Mouse (Mus musculus) MEL (cell line): ENCODE results near the gene Pdzd3. TPM values are rescaled to one million over a fixed set of nuclear protein-coding genes. Genes with fewer than 3 reads are reported as not detected.

Experiments used
- DNase-seq: peaks from one replicate; pipeline ENCODE4 v3.0.0; 2011; ENCODE audit warnings: low read depth, low spot score
- H3K27ac ChIP-seq: 2 replicates; pipeline ENCODE4 v1.5.1; 2012; ENCODE audit warnings: low read depth, mild to moderate bottlenecking, control low read depth, low read length, moderate library complexity; ENCODE audit not compliant: control insufficient read depth
- H3K27me3 ChIP-seq, 2 experiments: fragments of 150-350 bp in 1 of 2; sonication (generic) in 1 of 2; 2 replicates each; pipeline ENCODE4 v1.6.1; 2012; ENCODE audit warnings: low read length in 2 of 2, mild to moderate bottlenecking in 2 of 2, improper control_type of control experiment in 1 of 2, moderate library complexity in 1 of 2; ENCODE audit not compliant: insufficient read depth in 2 of 2, control insufficient read depth in 1 of 2
- H3K36me3 ChIP-seq, 2 experiments: 2 replicates each; pipeline ENCODE4 v1.6.1; 2012 to 2014; ENCODE audit warnings: low read length in 2 of 2, improper control_type of control experiment in 1 of 2, inconsistent platforms in 1 of 2, mild to moderate bottlenecking in 1 of 2; ENCODE audit not compliant: insufficient read depth in 2 of 2, control insufficient read depth in 1 of 2
- H3K4me1 ChIP-seq, 2 experiments: fragments of 150-350 bp in 1 of 2; sonication (generic) in 1 of 2; 2 replicates each; pipeline ENCODE4 v1.6.1; 2012; ENCODE audit warnings: low read length in 2 of 2, improper control_type of control experiment in 1 of 2, mild to moderate bottlenecking in 1 of 2; ENCODE audit not compliant: insufficient read depth in 2 of 2, control insufficient read depth in 1 of 2
- H3K4me3 ChIP-seq, 2 experiments: fragments of 150-350 bp in 1 of 2; sonication (generic) in 1 of 2; 2 replicates each; pipeline ENCODE4 v1.5.1; 2012; ENCODE audit warnings: low read depth in 2 of 2, low read length in 2 of 2, mild to moderate bottlenecking in 2 of 2, moderate library complexity in 2 of 2, control low read depth in 1 of 2, improper control_type of control experiment in 1 of 2; ENCODE audit not compliant: control insufficient read depth in 1 of 2, insufficient read depth in 1 of 2
- H3K79me2 ChIP-seq: 2 replicates; pipeline ENCODE4 v1.6.1; 2012; ENCODE audit warnings: mild to moderate bottlenecking, low read length, moderate library complexity; ENCODE audit not compliant: control insufficient read depth, poor library complexity, insufficient read depth
- H3K9ac ChIP-seq: 2 replicates; pipeline ENCODE4 v1.6.1; 2012; ENCODE audit warnings: low read depth, mild to moderate bottlenecking, control low read depth, low read length, moderate library complexity; ENCODE audit not compliant: control insufficient read depth, poor library complexity, severe bottlenecking
- H3K9me3 ChIP-seq: fragments of 150-350 bp; sonication (generic); replicated peaks from 2 replicates; pipeline ENCODE4 v1.6.1; 2012; ENCODE audit warnings: mild to moderate bottlenecking, low read length, improper control_type of control experiment, moderate library complexity; ENCODE audit not compliant: insufficient read depth
- BHLHE40 ChIP-seq: IDR thresholded peaks from 2 replicates; pipeline ENCODE4 v1.6.1; 2012; ENCODE audit warnings: low read depth, mild to moderate bottlenecking, inconsistent platforms, low read length, improper control_type of control experiment, borderline replicate concordance
- CHD2 ChIP-seq: IDR thresholded peaks from 2 replicates; pipeline ENCODE4 v1.6.1; 2011; ENCODE audit warnings: low read length, improper control_type of control experiment
- CTCF ChIP-seq, 3 experiments: IDR thresholded peaks in 2 of 3; conservative IDR thresholded peaks in 1 of 3; 2 replicates each; pipeline ENCODE4 v1.5.1; 2011 to 2012; ENCODE audit warnings: low read length in 3 of 3, low read depth in 2 of 3, mild to moderate bottlenecking in 2 of 3, improper control_type of control experiment in 1 of 3, inconsistent platforms in 1 of 3, mixed read lengths in 1 of 3, moderate library complexity in 1 of 3; ENCODE audit not compliant: control insufficient read depth in 1 of 3, insufficient read depth in 1 of 3, poor library complexity in 1 of 3, severe bottlenecking in 1 of 3
- ELF1 ChIP-seq: IDR thresholded peaks from 2 replicates; pipeline ENCODE4 v1.6.1; 2014; ENCODE audit warnings: low read depth, mild to moderate bottlenecking, inconsistent platforms, low read length, improper control_type of control experiment, moderate library complexity
- EP300 ChIP-seq, 2 experiments: IDR thresholded peaks; 2 replicates each; pipeline ENCODE4 v1.6.1; 2011; ENCODE audit warnings: improper control_type of control experiment in 2 of 2, low read length in 2 of 2, low read depth in 1 of 2, mild to moderate bottlenecking in 1 of 2
- ETS1 ChIP-seq: IDR thresholded peaks from 2 replicates; pipeline ENCODE4 v1.6.1; 2012; ENCODE audit warnings: low read depth, mild to moderate bottlenecking, inconsistent platforms, low read length, improper control_type of control experiment, moderate library complexity
- HCFC1 ChIP-seq: IDR thresholded peaks from 2 replicates; pipeline ENCODE4 v1.6.1; 2012; ENCODE audit warnings: low read depth, mild to moderate bottlenecking, inconsistent platforms, low read length, improper control_type of control experiment, moderate library complexity
- JUND ChIP-seq: IDR thresholded peaks from 2 replicates; pipeline ENCODE4 v1.6.1; 2011; ENCODE audit warnings: low read depth, mild to moderate bottlenecking, improper control_type of control experiment, low read length
- MAFK ChIP-seq: IDR thresholded peaks from 2 replicates; pipeline ENCODE4 v1.6.1; 2011; ENCODE audit warnings: low read depth, mild to moderate bottlenecking, low read length, improper control_type of control experiment, borderline replicate concordance
- MAX ChIP-seq: IDR thresholded peaks from 2 replicates; pipeline ENCODE4 v1.6.1; 2011; ENCODE audit warnings: low read length, improper control_type of control experiment
- MXI1 ChIP-seq: IDR thresholded peaks from 2 replicates; pipeline ENCODE4 v1.6.1; 2011; ENCODE audit warnings: mild to moderate bottlenecking, low read depth, low read length, improper control_type of control experiment
- MYB ChIP-seq: IDR thresholded peaks from 2 replicates; pipeline ENCODE4 v1.6.1; 2011; ENCODE audit warnings: mild to moderate bottlenecking, low read depth, low read length, improper control_type of control experiment
- MYC ChIP-seq: IDR thresholded peaks from 2 replicates; pipeline ENCODE4 v1.6.1; 2011; ENCODE audit warnings: low read depth, mild to moderate bottlenecking, low read length, improper control_type of control experiment, moderate library complexity
- NELFE ChIP-seq: IDR thresholded peaks from 2 replicates; pipeline ENCODE4 v1.6.1; 2011; ENCODE audit warnings: low read depth, low read length, improper control_type of control experiment
- POLR2A ChIP-seq, 2 experiments: IDR thresholded peaks; 2 replicates each; pipeline ENCODE4 v1.6.1; 2011 to 2012; ENCODE audit warnings: low read length in 2 of 2, mild to moderate bottlenecking in 2 of 2, control low read depth in 1 of 2, improper control_type of control experiment in 1 of 2, low read depth in 1 of 2, moderate library complexity in 1 of 2; ENCODE audit not compliant: control insufficient read depth in 1 of 2, insufficient read depth in 1 of 2, poor library complexity in 1 of 2
- POLR2AphosphoS2 ChIP-seq: IDR thresholded peaks from 2 replicates; pipeline ENCODE4 v1.6.1; 2011; ENCODE audit warnings: low read length, improper control_type of control experiment
- RCOR1 ChIP-seq: IDR thresholded peaks from 2 replicates; pipeline ENCODE4 v1.6.1; 2012; ENCODE audit warnings: low read depth, mild to moderate bottlenecking, inconsistent platforms, low read length, improper control_type of control experiment
- SIN3A ChIP-seq: IDR thresholded peaks from 2 replicates; pipeline ENCODE4 v1.6.1; 2012; ENCODE audit warnings: low read length, improper control_type of control experiment, inconsistent platforms
- SMC3 ChIP-seq: IDR thresholded peaks from 2 replicates; pipeline ENCODE4 v1.6.1; 2011; ENCODE audit warnings: low read depth, low read length, improper control_type of control experiment
- TAL1 ChIP-seq: IDR thresholded peaks from 2 replicates; pipeline ENCODE4 v1.6.1; 2012; ENCODE audit warnings: mild to moderate bottlenecking, inconsistent platforms, low read length, moderate library complexity, mixed read lengths
- TBP ChIP-seq: IDR thresholded peaks from 2 replicates; pipeline ENCODE4 v1.8.0; 2011; ENCODE audit warnings: low read depth, low read length, improper control_type of control experiment
- TCF12 ChIP-seq: IDR thresholded peaks from 2 replicates; pipeline ENCODE4 v1.6.1; 2014; ENCODE audit warnings: low read depth, mild to moderate bottlenecking, inconsistent platforms, low read length, improper control_type of control experiment, moderate library complexity
- USF1 ChIP-seq: IDR thresholded peaks from 2 replicates; pipeline ENCODE4 v1.6.1; 2014; ENCODE audit warnings: low read depth, mild to moderate bottlenecking, inconsistent platforms, low read length, improper control_type of control experiment, moderate library complexity
- USF2 ChIP-seq, 2 experiments: IDR thresholded peaks; 2 replicates each; pipeline ENCODE4 v1.6.1; 2011 to 2012; ENCODE audit warnings: improper control_type of control experiment in 2 of 2, low read length in 2 of 2, borderline replicate concordance in 1 of 2, inconsistent platforms in 1 of 2, low read depth in 1 of 2, mild to moderate bottlenecking in 1 of 2; ENCODE audit not compliant: insufficient read depth in 1 of 2
- ZMIZ1 ChIP-seq: IDR thresholded peaks from 2 replicates; pipeline ENCODE4 v1.6.1; 2012; ENCODE audit warnings: low read depth, mild to moderate bottlenecking, inconsistent platforms, low read length, improper control_type of control experiment, moderate library complexity
- ZNF384 ChIP-seq: IDR thresholded peaks from 2 replicates; pipeline ENCODE4 v1.6.1; 2012; ENCODE audit warnings: low read depth, mild to moderate bottlenecking, inconsistent platforms, low read length, improper control_type of control experiment
- polyA plus RNA-seq, 2 experiments: library from polyadenylated mRNA; stranded (reverse) in 1 of 2; unstranded in 1 of 2; fragments of >175 nt in 1 of 2; fragments of >200 nt in 1 of 2; gene quantifications; 2 replicates each; pipeline versions ENCODE4 v1.2.1 to v1.2.4; 2012; ENCODE audit warnings: low replicate concordance in 2 of 2, low read depth in 1 of 2; ENCODE audit not compliant: insufficient read length in 2 of 2, insufficient read depth in 1 of 2, missing spikeins in 1 of 2
- total RNA-seq: library from RNA; depleted of rRNA; stranded (reverse); fragments of 300-350 nt; gene quantifications from 2 replicates; pipeline ENCODE4 v1.2.3, GENCODE M21; 2012

Pdzd3 gene
- total and polyA plus RNA-seq, 3 experiments = 0.06 TPM; not detected in 2

DNA sequence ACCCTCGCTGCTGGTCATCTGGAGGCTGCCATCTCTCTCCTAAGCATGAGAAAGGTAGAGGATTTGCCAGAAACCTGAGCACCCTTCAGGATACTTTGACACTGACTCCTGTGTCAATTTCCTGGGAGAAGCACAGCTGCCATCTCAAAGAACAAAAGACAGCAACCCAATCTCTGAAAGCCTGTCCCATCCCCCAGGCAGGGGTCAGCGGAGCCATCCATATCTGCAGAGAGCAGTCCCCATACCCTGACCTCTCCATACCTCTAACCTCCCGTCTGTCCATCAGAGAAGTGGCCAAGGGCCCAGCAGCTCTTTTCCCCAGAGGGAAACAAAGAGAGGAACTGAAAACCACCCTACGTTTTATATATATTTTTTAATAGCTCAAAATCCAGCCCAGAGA lies 14.7 kb downstream of the Pdzd3 start:
- H3K9me3 ChIP-seq = no peaks in the 10 kb centered on the region
- H3K36me3 ChIP-seq = peaks cover 0 to 9% of the 10 kb centered on the region in 2 experiments; a peak in 2 of 4 replicates
- TF ChIP-seq ZMIZ1 (no peak), NELFE (no peak), MAFK (no peak), POLR2A (IDR thresholded peaks at IDR 0.05; ENCODE audit: control insufficient read depth in 1 of 2, insufficient read depth in 1 of 2, low read depth in 1 of 2, low read length in 2 of 2, poor library complexity in 1 of 2) (no peak), SIN3A (no peak), TAL1 (no peak), MYB (no peak), HCFC1 (no peak), USF2 (IDR thresholded peaks at IDR 0.05; ENCODE audit: borderline replicate concordance in 1 of 2, insufficient read depth in 1 of 2, low read depth in 1 of 2, low read length in 2 of 2) (no peak), CTCF (IDR thresholded peaks at IDR 0.05 in 2 of 3, conservative IDR thresholded peaks at IDR 0.05 in 1 of 3; ENCODE audit: control insufficient read depth in 1 of 3, insufficient read depth in 1 of 3, low read depth in 2 of 3, low read length in 3 of 3, poor library complexity in 1 of 3, severe bottlenecking in 1 of 3) (no peak), MYC (no peak), CHD2 (no peak), TCF12 (no peak), POLR2AphosphoS2 (no peak), BHLHE40 (no peak)
- peaks cover 15% of the 10 kb centered on the region for H3K79me2 ChIP-seq
- H3K4me3 ChIP-seq = no peak overlapping the region
- H3K27me3 ChIP-seq = no peaks in the 10 kb centered on the region
- no peak overlapping the region for H3K27ac ChIP-seq
- H3K9ac ChIP-seq = no peak overlapping the region
- DNase-seq = no peak
- peaks cover 0 to 6% of the 10 kb centered on the region in 2 experiments; a peak in 3 of 4 replicates for H3K4me1 ChIP-seq

DNA sequence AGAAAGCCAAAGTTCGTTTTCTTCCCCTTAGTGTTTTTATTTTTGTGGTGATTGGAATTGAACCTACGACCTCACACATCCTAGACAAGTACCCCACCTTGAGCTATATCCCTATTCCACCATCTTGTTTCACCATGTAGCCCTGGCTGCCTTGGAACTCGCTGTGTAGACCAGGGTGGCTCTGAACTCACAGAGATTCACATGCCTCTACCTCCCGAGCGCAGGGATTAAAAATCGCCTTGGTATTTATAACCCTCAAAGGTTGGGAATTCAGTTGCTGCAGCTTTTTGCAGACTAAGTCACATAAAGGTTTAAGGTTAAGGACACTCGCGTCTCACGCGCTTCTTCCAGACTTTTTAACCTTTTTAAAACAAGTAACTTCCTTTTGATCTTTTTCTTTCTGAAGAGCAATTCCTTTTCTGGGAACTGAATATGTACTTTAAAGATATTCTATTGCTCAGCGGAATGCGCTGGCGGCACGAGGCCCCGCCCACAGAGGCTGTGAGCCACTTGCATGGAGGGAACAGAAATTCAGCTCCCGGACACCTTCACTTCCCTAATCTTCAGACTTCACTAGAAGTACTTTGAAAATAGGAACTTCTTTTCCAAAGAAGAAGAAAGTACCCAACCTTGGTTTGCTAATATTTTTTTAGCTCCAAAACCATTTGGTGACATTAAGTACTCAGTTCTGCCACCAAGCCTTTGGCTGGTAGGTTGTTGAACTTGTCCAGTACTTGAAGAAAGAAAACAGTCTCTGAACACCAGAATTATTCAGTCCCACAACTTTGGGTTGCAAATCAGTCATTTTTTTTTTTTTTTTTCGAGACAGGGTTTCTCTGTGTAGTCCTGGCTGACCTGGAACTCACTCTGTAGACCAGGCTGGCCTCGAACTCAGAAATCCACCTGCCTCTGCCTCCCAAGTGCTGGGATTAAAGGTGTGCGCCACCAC lies 16.5 kb downstream of the Pdzd3 start:
- Histone ChIP-seq H3K9me3 (no peaks in the 10 kb centered on the region), H3K4me3 (peak overlapping the region; percentile 60 to 73)
- TF ChIP-seq BHLHE40 (no peak), SMC3 (0 out of 2 replicates have a peak, but pooled peaks have one; percentile 16), MAX (peak; percentile 56; the same call in 1 of the 2 replicates), POLR2AphosphoS2 (peak; percentile 7; the same call in 1 of the 2 replicates), CHD2 (no peak), ZMIZ1 (0 out of 2 replicates have a peak, but pooled peaks have one; percentile 36), MXI1 (peak; percentile 70), NELFE (0 out of 2 replicates have a peak, but pooled peaks have one; percentile 24), JUND (no peak), TCF12 (0 out of 2 replicates have a peak, but pooled peaks have one; percentile 26), MYB (no peak), ZNF384 (peak; percentile 76), POLR2A (IDR thresholded peaks at IDR 0.05; ENCODE audit: control insufficient read depth in 1 of 2, insufficient read depth in 1 of 2, low read depth in 1 of 2, low read length in 2 of 2, poor library complexity in 1 of 2) (peak in 1 of 2 experiments; percentile 29; a peak in 1 of 4 replicates), CTCF (IDR thresholded peaks at IDR 0.05 in 2 of 3, conservative IDR thresholded peaks at IDR 0.05 in 1 of 3; ENCODE audit: control insufficient read depth in 1 of 3, insufficient read depth in 1 of 3, low read depth in 2 of 3, low read length in 3 of 3, poor library complexity in 1 of 3, severe bottlenecking in 1 of 3) (no peak), RCOR1 (peak; percentile 63), ETS1 (0 out of 2 replicates have a peak, but pooled peaks have one; percentile 8), TBP (peak; percentile 53), ELF1 (0 out of 2 replicates have a peak, but pooled peaks have one; percentile 11), MAFK (no peak), USF1 (peak; percentile 30; the same call in 1 of the 2 replicates), SIN3A (no peak; the same call in 1 of the 2 replicates), MYC (peak; percentile 57), EP300 (IDR thresholded peaks at IDR 0.05; ENCODE audit: low read depth in 1 of 2, low read length in 2 of 2) (peak in 1 of 2 experiments; percentile 49; a peak in 1 of 4 replicates)

More for the DNA sequence above, 16.5 kb downstream of the Pdzd3 start:
- Histone ChIP-seq H3K27me3 (no peaks in the 10 kb centered on the region), H3K27ac (peak overlapping the region; percentile 98), H3K36me3 (peaks cover 0 to 15% of the 10 kb centered on the region in 2 experiments; a peak in 2 of 4 replicates), H3K4me1 (peaks cover 0 to 6% of the 10 kb centered on the region in 2 experiments; a peak in 3 of 4 replicates), H3K79me2 (peaks cover 27% of the 10 kb centered on the region), H3K9ac (peak overlapping the region; percentile 85)
- DNase-seq = peak; percentile 95
